Mouse (Mus musculus): ENCODE data around the gene Gsg1l.

Gene Gsg1l

DNA sequence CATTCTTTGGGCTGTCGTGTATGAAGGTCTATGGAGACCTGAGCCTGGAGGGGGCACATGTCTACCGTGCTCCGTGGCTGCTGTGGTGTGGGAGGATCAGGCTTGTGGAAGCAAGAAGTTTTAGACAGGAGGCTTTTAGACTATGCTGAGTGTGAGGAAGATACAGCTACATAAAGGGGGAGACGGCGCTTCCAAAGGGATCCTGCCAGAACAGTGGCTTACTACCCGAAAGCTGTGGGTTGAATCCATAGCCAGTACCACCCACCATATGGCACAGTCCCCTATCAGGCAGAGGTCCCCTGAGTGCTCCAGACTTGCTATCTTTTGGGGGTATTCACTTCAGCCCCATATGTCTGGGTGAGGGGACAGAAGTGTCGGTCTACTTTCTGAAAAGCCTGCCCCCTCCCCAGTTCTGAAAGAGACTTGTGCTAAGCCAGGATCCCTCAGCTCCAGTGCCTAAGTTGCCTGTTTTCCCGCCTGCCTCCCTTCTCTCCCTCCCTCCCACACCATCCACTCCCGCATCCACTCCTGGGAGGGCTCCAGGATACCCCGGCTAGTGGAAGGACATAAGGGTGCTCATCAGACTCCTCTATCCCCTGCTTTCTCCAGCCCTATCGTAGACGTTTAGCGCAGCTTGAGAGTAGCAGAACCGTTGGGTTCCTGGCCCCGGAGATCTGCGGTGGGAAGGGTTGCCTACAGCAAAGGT, 1.1 kb downstream of the Gsg1l start:
- no peak for DNase-seq (ENCODE audit: low spot score in 2 of 2)

DNA sequence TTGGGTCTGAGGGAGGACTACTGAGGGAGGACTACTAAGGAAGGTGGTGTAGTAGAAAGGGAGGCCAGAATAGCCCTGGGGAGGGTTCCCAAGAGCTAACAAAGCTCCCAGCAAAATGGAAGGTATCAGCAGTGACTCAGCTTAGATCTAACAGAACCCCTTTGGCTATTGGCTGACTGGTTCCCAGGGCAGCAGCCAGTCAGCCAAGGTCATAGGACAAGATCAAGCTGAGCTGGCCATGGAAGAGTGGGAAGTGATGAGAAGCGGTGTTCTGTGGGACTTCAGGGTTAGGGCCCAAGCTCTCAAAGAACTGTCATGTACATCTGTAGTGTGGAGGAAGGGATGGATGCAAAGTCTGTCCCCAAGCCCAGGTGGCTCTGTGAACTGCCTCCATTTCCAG, 5.3 kb downstream of the Gsg1l start:
- no peak for DNase-seq (ENCODE audit: low spot score in 2 of 2)

DNA sequence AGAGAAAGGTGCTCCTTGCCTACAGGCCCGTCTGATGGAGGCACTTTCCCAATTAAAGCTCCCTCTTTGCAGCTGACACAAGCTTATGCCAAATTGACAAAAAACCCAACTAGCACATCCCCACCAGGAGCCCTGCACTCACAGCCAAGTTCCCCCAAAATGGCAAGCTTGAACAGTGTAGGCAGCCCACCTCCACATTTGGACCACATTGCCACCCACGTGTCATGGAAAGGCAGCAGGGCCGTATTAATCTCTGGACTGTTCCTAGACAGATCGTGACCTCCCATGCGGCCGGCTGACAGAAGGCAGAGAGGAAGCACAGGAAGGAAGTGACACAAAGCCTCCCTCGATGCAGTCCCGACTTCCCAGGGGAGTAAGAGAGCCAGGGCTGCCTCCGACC, 7.2 kb downstream of the Gsg1l start:
- no peak for DNase-seq (ENCODE audit: low spot score in 2 of 2)

DNA sequence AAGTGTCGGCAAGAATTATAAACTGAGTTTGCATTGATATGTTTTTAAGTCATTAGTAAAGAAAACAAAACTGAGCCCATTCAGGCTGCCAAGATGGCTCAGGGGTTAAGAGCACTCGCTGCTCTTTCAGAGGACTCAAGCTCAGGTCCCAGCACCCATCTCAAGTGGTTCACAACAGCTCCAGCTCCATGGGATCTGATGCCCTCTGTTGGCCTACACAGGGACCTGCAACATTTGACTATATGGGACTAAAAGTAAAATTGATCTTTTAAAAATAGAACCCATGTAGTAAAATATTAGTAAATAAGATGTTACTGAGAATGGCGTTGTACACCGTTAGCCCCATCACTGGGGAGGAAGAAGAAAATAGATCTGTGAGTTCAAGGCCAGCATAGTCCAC, 11.9 kb downstream of the Gsg1l start:
- no peak for DNase-seq (ENCODE audit: low spot score in 2 of 2)

DNA sequence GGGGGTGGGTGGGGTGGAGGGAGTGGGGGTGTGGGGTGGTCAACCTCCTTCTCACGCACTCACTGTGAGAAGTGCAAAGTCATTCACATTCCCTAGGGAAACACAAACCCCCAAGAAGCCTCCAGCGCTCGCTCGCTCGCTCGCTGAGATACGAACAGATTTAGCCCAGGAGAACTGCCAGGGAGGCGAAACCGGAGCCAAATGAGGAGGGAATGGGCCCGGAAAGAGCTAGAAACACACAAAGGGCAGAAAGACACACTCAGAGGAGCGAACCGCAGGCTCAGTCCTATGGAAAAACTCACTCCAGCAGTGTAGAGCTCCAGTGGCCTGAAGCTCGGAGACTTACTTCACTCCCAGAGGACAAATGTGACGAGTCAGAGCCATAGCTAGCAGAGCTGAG, 15.4 kb downstream of the Gsg1l start:
- no peak for DNase-seq (ENCODE audit: low spot score in 2 of 2)

DNA sequence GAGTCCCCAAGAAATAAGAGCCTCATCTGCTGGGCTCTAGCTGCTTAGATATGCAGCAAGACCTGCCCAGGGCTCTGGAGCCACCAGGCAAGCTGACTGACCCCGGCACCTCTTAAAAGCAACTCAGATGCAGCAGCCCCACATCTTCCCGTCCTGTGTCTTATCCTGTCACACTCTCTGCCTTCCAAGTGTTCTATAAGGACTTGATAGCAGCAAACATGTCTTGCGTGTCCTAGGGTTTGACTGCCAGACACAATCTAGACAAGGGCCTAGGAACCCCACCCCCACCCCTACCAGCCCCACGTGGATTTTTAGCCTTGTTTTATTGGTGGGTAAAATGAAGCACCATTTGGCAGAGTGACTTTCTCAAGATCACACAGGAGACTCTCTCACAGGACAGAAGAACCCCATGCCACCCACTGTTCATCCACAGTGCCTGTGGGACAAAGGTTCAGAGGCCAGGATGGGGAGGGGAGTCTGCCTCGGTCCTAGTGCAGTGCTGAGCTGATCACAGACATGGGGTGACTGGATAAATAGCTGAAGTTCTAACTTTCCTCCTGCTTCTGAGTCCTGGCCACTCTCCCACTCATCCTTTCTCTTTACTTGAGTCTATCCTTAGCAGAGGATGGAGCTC, 16.9 kb downstream of the Gsg1l start:
- DNase-seq (ENCODE audit: low spot score in 2 of 2): no peak

DNA sequence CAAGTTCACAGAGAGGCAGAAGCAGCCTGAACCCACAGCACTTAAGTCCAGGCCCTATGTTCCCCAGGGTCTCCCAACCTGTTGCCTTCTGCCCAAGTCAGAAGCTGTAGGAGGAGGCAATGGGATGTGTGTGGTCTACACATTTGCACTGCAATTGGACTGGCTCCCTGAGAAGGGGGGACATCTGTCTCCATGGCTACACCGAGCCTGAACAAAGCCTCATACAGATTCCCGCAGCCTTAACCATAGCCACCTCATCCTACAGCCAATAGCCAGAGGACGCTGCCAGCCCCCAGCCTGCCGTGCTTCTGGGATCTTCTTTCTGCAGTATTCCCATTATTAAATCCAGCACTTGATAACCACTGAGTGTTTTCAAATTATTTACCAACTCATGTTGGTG, 20.0 kb downstream of the Gsg1l start:
- DNase-seq (ENCODE audit: low spot score in 2 of 2): no peak

DNA sequence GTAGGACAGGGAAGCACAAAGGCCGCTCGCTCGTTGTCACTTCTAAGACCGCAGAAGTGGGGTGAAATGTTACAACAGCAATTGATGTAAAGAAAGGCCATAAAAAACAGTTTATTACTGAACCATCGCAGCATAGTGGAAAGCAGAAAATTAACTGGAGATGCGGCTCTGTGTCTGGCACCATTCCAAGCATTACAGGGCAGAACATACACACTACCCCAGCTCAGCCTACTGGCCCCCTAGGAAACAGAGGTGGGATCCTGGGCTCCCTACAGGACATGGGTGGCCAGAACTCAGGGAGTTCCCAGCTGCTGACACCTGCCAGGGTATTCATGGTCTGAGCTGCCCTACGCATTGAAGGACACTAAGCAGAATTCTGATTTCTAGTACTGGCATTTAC, 23.3 kb downstream of the Gsg1l start:
- DNase-seq (ENCODE audit: low spot score in 2 of 2): no peak

DNA sequence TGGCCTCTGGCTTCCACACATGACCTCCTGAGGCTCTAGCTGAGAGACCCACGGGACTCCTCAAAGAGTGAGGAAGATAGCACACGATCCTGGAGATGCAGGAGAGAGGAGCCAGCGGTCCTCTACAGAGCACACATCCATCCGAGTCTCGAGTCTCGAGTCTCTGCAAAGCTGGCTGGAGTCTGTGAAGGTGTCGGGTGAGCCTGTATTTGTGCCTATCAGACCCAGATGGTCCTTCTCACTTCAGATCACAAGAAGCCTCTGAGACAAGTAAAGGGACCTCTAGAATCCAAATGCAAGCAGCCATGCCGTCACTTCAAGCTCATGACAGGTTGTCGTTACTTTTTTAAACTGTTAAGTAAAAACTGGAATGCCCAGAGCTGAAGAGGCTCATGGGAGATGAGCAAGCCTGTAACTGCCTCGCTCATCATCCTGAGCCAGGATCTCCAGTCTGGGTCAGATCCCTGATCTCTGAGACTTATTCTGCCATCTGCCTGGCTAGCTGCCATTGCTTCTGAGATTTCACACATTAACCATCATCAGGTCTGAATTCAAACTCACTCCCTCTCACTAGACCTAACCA, 24.8 kb downstream of the Gsg1l start:
- no peak for DNase-seq (ENCODE audit: low spot score in 2 of 2)

DNA sequence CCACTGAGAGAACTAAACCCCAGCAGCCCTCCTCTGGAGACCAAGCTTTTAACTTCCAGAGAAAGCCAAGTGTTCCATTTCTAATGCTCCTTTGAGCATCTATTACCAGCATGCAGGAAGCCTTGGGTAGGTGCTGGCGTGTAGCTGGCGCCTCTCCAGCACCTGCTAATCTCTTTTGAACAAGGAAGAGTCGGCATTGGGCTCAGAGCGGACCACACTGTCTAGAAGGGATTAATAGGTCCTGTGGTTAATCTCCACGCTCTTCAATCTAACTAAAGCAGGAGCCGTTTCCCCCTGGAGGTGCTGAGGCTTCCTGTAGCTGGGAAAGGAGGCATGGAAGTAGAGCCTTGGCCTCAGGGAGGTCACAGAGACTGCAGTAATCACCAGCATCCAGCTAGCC, 27.6 kb downstream of the Gsg1l start:
- no peak for DNase-seq (ENCODE audit: low spot score in 2 of 2)

DNA sequence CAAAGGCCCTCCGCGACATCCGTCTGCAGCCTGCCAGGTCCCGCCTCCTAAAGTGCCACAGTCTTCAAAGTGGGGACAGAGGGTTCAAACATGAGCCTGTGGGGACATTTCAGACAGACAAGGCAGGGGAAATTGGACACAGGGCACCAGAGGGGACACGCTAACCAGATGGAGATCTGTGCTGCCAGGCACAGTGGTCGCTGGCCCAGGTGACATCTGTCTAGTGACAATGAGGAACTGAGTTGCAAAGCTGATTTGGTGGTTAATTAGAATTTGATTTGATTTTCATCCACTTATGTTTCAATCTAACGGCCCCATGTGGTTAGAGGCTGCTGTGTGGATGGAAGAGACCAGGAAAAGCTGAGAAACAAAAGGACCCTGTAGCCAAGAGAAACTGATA, 28.6 kb downstream of the Gsg1l start:
- DNase-seq (ENCODE audit: low spot score in 2 of 2): no peak

DNA sequence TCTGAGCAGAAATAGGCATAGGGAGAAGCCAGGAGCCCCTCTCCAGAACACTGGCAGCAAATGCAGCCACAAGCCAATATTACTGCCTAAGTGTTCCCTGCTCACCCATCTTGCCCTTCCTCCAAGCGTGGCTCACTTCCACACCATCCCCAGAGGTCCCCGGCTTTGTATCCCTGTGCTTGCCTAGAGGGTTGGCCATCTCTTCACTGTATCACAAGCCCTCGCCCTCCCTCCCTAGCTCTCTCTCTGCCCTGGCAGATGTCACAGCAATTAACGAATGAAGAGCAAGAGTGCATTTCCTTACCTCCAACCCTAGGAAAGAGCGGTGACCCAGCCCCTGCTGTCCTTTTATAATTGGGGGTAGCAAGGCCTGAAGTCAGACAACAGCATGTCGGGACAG, 30.3 kb downstream of the Gsg1l start:
- DNase-seq (ENCODE audit: low spot score in 2 of 2): no peak

DNA sequence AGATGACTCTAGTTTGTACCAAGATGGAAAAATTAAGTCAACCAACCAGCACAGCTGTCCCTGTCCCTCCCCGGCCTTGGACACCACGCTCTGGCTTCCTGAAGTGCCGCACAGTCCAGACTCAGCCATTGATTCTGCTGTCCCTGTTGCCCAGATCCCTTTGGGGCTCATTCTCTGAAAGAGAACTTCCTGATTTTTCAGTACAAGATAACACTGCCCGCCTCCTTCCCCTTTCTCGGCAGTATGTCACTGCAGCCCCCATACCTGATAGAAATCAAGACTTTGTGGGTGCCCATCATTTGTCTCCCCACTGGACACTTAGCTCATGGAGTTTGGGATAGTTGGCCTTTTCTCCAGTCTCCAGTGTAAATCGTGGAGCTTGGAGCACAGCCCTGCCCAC, 37.1 kb downstream of the Gsg1l start:
- DNase-seq (ENCODE audit: low spot score in 2 of 2): no peak

DNA sequence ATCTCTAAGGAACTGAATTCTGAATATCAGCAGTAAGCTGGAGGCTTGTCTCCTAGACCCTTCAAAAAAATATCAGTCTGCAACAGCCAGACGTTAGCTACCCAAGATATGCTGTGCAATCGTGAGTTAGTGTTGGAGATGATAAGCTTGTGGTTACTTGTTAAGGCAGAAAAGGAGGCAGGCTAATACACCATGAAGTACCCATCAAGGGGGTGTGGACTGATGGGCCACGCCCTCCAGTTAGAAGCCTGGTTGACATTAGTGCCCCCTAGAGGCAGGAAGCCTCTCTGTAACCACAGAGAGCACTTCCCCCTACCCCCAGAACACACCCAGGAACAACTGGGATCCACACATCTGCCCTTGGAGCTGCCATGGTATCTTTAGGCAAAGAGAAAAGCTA, 39.9 kb downstream of the Gsg1l start:
- peak in 1 of 2 experiments; percentile 28 for DNase-seq (ENCODE audit: low spot score in 2 of 2)

DNA sequence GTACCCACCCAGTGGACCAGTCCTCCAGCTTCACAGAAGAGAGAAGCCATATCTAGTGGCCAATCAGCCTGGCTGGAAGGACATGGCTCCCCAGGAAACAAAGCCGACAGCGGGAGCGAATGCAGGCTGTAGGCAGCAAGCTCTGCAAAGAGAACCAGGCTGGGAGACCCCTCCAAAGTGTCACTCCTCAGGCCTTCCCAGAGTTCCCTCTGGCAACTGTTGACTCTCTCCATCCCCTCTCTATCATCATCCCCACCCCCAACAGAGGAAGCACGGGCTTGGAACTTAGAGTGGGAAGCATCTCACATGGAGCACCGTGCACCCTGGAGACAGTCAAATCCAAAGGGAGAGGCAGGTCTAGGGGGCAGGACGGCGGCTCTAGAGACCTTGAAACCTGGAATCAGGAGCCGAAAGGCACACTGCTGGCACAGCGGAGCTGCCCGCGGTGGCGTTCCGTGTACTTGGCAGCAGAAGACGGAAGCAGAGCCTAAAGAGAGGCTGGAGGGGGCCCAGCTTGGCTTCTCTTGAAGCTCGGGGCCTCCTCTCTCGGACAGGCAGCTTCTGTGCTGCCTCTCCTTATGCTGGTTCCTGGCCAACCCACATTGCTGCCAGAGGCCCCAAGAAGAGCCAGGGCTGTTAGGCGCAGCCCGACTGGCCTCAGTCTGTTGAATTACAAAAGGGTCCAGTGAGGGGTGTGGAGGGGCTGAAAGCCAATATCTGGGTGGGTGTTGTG, 41.3 kb downstream of the Gsg1l start:
- no peak for DNase-seq (ENCODE audit: low spot score in 2 of 2)

DNA sequence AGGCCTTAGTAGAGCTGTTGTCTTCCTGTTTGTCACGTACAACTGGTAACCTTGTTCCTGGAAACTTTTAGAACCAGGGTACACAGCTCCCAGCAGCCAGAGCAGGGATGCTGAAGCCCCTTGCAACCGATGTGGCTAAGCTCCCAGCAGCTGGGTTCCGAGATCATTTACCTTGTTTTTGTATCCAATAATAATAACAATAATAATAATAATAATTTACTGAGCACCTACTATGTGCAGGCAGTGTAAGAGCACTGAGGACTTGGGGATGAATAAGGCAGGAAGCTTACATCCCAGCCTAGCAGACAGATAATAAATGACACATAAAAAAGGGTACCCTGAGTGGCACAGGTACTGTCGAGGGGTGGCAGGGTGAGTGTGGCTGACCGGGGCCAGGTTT, 42.4 kb downstream of the Gsg1l start:
- no peak for DNase-seq (ENCODE audit: low spot score in 2 of 2)

DNA sequence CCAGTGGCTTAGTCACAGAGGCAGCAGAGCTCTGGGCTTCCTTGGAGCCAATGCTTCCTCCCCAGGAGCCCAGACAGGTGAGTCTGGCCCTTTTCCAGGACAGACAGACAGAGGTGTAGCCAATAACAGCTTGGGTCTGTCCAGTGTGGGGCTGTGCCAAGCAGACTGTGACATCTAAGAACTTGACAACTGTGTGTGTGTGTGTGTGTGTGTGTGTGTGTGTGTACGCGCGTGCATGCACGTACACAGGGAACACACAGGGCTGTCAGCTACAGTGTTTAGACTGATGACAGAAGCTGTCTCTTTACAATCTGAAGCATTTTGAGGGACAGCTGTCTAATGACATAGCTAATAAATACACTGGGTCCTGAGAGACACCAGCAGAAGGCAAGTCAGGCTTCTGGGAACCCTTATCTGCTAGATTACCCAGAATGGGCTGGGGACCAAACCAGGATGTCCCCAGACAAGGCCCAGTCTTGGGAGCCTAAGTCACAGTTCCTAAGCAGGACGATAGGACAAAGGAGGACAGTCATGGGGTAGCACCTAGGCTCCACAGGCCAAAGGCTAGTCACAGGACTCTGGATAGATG, 42.9 kb downstream of the Gsg1l start:
- no peak for DNase-seq (ENCODE audit: low spot score in 2 of 2)

DNA sequence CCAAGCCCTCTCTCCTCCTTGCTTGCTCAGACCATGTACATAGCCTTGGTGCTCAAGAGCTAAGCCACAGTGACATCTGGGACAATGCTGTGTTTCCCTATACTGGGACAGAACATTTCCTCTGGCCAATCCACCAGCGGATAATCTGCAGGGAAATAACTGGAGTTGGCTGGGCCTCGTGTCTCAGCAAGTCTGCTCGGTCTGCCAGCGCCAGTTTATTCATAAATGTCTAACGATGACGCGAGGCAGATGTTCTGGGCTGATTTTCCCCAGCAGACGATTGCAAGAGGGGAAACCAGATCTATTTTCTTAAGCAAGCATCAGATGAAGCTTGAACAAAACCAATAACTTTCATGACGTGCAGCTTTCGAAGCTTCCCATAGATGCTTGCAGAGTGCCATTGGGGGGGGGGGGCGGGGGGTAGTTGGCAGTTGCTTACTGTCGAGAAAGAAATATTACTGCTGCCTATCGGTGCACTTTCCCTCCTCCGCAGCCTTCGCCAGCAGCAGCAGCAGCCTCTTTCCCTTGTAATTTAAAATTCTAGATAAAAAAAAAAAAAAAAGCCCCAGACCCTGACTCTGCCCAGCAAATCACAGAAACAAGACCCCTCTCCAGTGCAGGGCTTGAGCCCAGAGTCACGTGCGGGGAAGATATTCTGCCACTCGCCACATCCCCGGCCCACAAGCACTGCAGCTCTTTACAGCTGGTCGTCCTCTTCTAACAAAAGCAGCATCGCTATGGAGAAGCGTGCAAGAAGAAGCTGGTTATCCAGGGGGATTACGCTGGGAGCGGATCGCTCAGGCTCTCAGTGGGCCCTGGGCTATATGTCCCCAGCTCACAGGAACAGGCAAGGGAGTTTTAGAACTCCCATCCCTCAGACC, 43.6 kb downstream of the Gsg1l start:
- no peak for DNase-seq (ENCODE audit: low spot score in 2 of 2)

DNA sequence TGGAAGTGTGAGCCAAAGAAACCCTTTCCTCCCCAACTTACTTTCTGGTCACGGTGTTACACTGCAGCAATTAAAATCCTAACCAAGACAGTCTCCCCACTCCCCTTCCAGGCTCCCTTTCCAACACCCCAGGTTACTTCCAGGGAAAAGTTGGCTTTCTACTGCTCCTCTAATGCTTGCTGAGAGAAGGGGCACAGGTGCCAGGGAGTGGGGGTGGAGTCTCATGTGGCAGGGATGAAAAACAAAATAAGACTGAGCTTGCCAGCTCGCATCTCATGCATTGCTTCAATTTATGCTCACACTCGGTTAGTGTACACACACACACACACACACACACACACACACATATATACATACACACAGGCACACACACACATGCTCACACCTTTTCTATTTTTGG, 46.9 kb downstream of the Gsg1l start:
- no peak for DNase-seq (ENCODE audit: low spot score in 2 of 2)

DNA sequence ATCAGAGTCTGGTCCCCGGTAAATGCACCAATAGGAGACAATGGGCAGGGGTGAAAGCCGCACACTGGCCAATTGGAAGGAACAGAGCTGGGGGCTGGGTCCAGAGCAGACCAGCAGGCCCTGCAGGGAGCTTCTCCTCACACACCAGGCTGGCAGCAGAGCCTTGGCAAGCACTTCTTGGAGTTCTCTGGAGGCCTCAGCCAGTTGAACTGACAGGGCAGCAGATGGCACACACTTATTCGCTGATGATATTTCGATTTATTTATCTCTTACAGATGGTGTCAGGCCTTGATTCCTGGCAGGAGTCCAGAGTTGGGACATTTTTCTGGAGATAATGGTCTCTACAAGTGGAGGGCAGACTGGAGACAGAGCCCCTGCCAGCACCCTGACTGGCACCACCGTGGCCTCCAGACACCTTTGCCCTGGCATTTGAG, 49.4 kb downstream of the Gsg1l start:
- no peak for DNase-seq (ENCODE audit: low spot score in 2 of 2)

DNA sequence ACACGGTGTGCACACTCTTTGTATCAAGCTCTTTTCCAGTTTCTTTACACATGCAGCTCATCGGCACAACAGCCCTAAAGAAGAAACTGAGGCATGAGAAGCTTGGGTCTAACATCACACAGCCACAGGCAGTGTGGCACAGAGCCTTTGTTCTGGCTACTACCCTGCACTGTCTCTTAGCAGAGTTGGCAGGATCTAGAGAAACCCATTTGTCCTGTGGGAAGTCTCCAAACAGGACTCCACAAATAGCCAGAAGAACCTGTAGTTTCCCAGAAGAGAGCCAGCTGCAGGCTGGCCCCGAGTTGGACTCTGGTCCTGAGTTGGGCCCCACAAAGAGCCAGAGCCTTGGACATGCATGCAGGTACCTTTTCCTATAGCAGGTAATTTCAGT, 49.9 kb downstream of the Gsg1l start:
- no peak for DNase-seq (ENCODE audit: low spot score in 2 of 2)

All from spleen, postnatal 14 days (tissue).